Mouse (Mus musculus): Measurements from ENCODE around the gene Pde4d. TPM values are rescaled to one million over a fixed set of nuclear protein-coding genes. Genes with fewer than 3 reads are reported as not detected.

Gene Pde4d
- polyA plus RNA-seq, 1 experiment from 2014 or later: 29.2 TPM

GRCm38 (mm10) chr13:109842982-109843381 is 1393.2 kb downstream of the Pde4d start:
- Histone ChIP-seq H3K4me3 (ENCODE audit: control insufficient read depth in 1 of 2, insufficient read depth in 1 of 2, low read depth in 1 of 2, low read length in 2 of 2) (no peak overlapping the region), H3K9me3 (ENCODE audit: control insufficient read depth, low read length) (no peaks in the 10 kb centered on the region), H3K27ac (replicated peaks in 1 of 2; ENCODE audit: control insufficient read depth in 1 of 2, insufficient read depth in 1 of 2, low read depth in 2 of 2, low read length in 2 of 2) (no peak overlapping the region), H3K27me3 (ENCODE audit: control insufficient read depth, insufficient read depth, low read length) (no peaks in the 10 kb centered on the region), H3K36me3 (ENCODE audit: control insufficient read depth, insufficient read depth, low read length) (peaks cover 11% of the 10 kb centered on the region), H3K4me2 (ENCODE audit: low read length) (no peak overlapping the region), H3K9ac (ENCODE audit: low read length) (no peak overlapping the region), H3K4me1 (ENCODE audit: control insufficient read depth in 2 of 2, insufficient read depth in 2 of 2, low read length in 2 of 2) (no peaks in the 10 kb centered on the region)
- no peak for ATAC-seq (ENCODE audit: insufficient number of reproducible peaks, insufficient read depth, low FRiP score, low read depth)
- 95% methylated on average over 2 of the region's 2 CpGs for WGBS

GRCm38 (mm10) chr13:109844828-109845227 is 1395.1 kb downstream of the Pde4d start:
- ATAC-seq (ENCODE audit: insufficient number of reproducible peaks, insufficient read depth, low FRiP score, low read depth): no peak
- 92% methylated on average over 6 of the region's 6 CpGs for WGBS

GRCm38 (mm10) chr13:109863826-109864225 is 1414.1 kb downstream of the Pde4d start:
- no peaks in the 10 kb centered on the region for H3K9me3 ChIP-seq (ENCODE audit: control insufficient read depth, low read length)
- no peaks in the 10 kb centered on the region for H3K36me3 ChIP-seq (ENCODE audit: control insufficient read depth, insufficient read depth, low read length)
- H3K4me1 ChIP-seq (ENCODE audit: control insufficient read depth in 2 of 2, insufficient read depth in 2 of 2, low read length in 2 of 2): no peaks in the 10 kb centered on the region
- H3K9ac ChIP-seq (ENCODE audit: low read length): no peak overlapping the region
- WGBS: 67% methylated on average over 1 of the region's 1 CpGs
- H3K4me3 ChIP-seq (ENCODE audit: control insufficient read depth in 1 of 2, insufficient read depth in 1 of 2, low read depth in 1 of 2, low read length in 2 of 2): no peak overlapping the region
- no peak for ATAC-seq (ENCODE audit: insufficient number of reproducible peaks, insufficient read depth, low FRiP score, low read depth)
- no peak overlapping the region for H3K27ac ChIP-seq (replicated peaks in 1 of 2; ENCODE audit: control insufficient read depth in 1 of 2, insufficient read depth in 1 of 2, low read depth in 2 of 2, low read length in 2 of 2)
- H3K27me3 ChIP-seq (ENCODE audit: control insufficient read depth, insufficient read depth, low read length): no peaks in the 10 kb centered on the region
- H3K4me2 ChIP-seq (ENCODE audit: low read length): no peak overlapping the region

More at GRCm38 (mm10) chr13:109844828-109845227, 1395.1 kb downstream of the Pde4d start:
- Histone ChIP-seq H3K27ac (replicated peaks in 1 of 2; ENCODE audit: control insufficient read depth in 1 of 2, insufficient read depth in 1 of 2, low read depth in 2 of 2, low read length in 2 of 2) (no peak overlapping the region), H3K9me3 (ENCODE audit: control insufficient read depth, low read length) (no peaks in the 10 kb centered on the region), H3K27me3 (ENCODE audit: control insufficient read depth, insufficient read depth, low read length) (no peaks in the 10 kb centered on the region), H3K36me3 (ENCODE audit: control insufficient read depth, insufficient read depth, low read length) (peaks cover 11% of the 10 kb centered on the region), H3K4me2 (ENCODE audit: low read length) (no peak overlapping the region), H3K9ac (ENCODE audit: low read length) (no peak overlapping the region), H3K4me3 (ENCODE audit: control insufficient read depth in 1 of 2, insufficient read depth in 1 of 2, low read depth in 1 of 2, low read length in 2 of 2) (no peak overlapping the region), H3K4me1 (ENCODE audit: control insufficient read depth in 2 of 2, insufficient read depth in 2 of 2, low read length in 2 of 2) (no peaks in the 10 kb centered on the region)

GRCm38 (mm10) chr13:109864311-109864710 is 1414.6 kb downstream of the Pde4d start:
- H3K36me3 ChIP-seq (ENCODE audit: control insufficient read depth, insufficient read depth, low read length): no peaks in the 10 kb centered on the region
- no peak for ATAC-seq (ENCODE audit: insufficient number of reproducible peaks, insufficient read depth, low FRiP score, low read depth)
- H3K4me1 ChIP-seq (ENCODE audit: control insufficient read depth in 2 of 2, insufficient read depth in 2 of 2, low read length in 2 of 2): no peaks in the 10 kb centered on the region
- 83% methylated on average over 6 of the region's 6 CpGs for WGBS
- H3K27me3 ChIP-seq (ENCODE audit: control insufficient read depth, insufficient read depth, low read length): no peaks in the 10 kb centered on the region
- no peaks in the 10 kb centered on the region for H3K9me3 ChIP-seq (ENCODE audit: control insufficient read depth, low read length)
- H3K27ac ChIP-seq (replicated peaks in 1 of 2; ENCODE audit: control insufficient read depth in 1 of 2, insufficient read depth in 1 of 2, low read depth in 2 of 2, low read length in 2 of 2): no peak overlapping the region
- H3K9ac ChIP-seq (ENCODE audit: low read length): no peak overlapping the region
- H3K4me2 ChIP-seq (ENCODE audit: low read length): no peak overlapping the region
- no peak overlapping the region for H3K4me3 ChIP-seq (ENCODE audit: control insufficient read depth in 1 of 2, insufficient read depth in 1 of 2, low read depth in 1 of 2, low read length in 2 of 2)

- H3K9ac ChIP-seq (ENCODE audit: low read length): no peak overlapping the region
- ATAC-seq (ENCODE audit: insufficient number of reproducible peaks, insufficient read depth, low FRiP score, low read depth): no peak
- 71% methylated on average over 8 of the region's 8 CpGs for WGBS
- peaks cover 0 to 9% of the 10 kb centered on the region in 2 experiments; a peak in 2 of 4 replicates for H3K4me1 ChIP-seq (ENCODE audit: control insufficient read depth in 2 of 2, insufficient read depth in 2 of 2, low read length in 2 of 2)
- no peaks in the 10 kb centered on the region for H3K27me3 ChIP-seq (ENCODE audit: control insufficient read depth, insufficient read depth, low read length)
- no peak overlapping the region for H3K4me3 ChIP-seq (ENCODE audit: control insufficient read depth in 1 of 2, insufficient read depth in 1 of 2, low read depth in 1 of 2, low read length in 2 of 2)
- H3K27ac ChIP-seq (replicated peaks in 1 of 2; ENCODE audit: control insufficient read depth in 1 of 2, insufficient read depth in 1 of 2, low read depth in 2 of 2, low read length in 2 of 2): no peak overlapping the region
- no peak overlapping the region for H3K4me2 ChIP-seq (ENCODE audit: low read length)
- no peaks in the 10 kb centered on the region for H3K9me3 ChIP-seq (ENCODE audit: control insufficient read depth, low read length)
- H3K36me3 ChIP-seq (ENCODE audit: control insufficient read depth, insufficient read depth, low read length): no peaks in the 10 kb centered on the region
These were observed 1430.6 kb downstream of the Pde4d start for GRCm38 (mm10) chr13:109880392-109880791.

- 81% methylated on average over 11 of the region's 11 CpGs for WGBS
- no peak for ATAC-seq (ENCODE audit: insufficient number of reproducible peaks, insufficient read depth, low FRiP score, low read depth)
These were observed 1431.6 kb downstream of the Pde4d start for GRCm38 (mm10) chr13:109881161-109881857.

GRCm38 (mm10) chr13:109883636-109884035 is 1433.9 kb downstream of the Pde4d start:
- Histone ChIP-seq H3K4me3 (ENCODE audit: control insufficient read depth in 1 of 2, insufficient read depth in 1 of 2, low read depth in 1 of 2, low read length in 2 of 2) (no peak overlapping the region), H3K27ac (replicated peaks in 1 of 2; ENCODE audit: control insufficient read depth in 1 of 2, insufficient read depth in 1 of 2, low read depth in 2 of 2, low read length in 2 of 2) (no peak overlapping the region), H3K4me2 (ENCODE audit: low read length) (no peak overlapping the region), H3K36me3 (ENCODE audit: control insufficient read depth, insufficient read depth, low read length) (no peaks in the 10 kb centered on the region), H3K27me3 (ENCODE audit: control insufficient read depth, insufficient read depth, low read length) (no peaks in the 10 kb centered on the region), H3K9ac (ENCODE audit: low read length) (no peak overlapping the region), H3K4me1 (ENCODE audit: control insufficient read depth in 2 of 2, insufficient read depth in 2 of 2, low read length in 2 of 2) (peaks cover 2 to 9% of the 10 kb centered on the region in 2 experiments; a peak in 2 of 4 replicates), H3K9me3 (ENCODE audit: control insufficient read depth, low read length) (no peaks in the 10 kb centered on the region)
- 66% methylated on average over 5 of the region's 5 CpGs for WGBS
- no peak for ATAC-seq (ENCODE audit: insufficient number of reproducible peaks, insufficient read depth, low FRiP score, low read depth)

More at GRCm38 (mm10) chr13:109881161-109881857, 1431.6 kb downstream of the Pde4d start:
- Histone ChIP-seq H3K27ac (replicated peaks in 1 of 2; ENCODE audit: control insufficient read depth in 1 of 2, insufficient read depth in 1 of 2, low read depth in 2 of 2, low read length in 2 of 2) (no peak overlapping the region), H3K9me3 (ENCODE audit: control insufficient read depth, low read length) (no peaks in the 10 kb centered on the region), H3K36me3 (ENCODE audit: control insufficient read depth, insufficient read depth, low read length) (no peaks in the 10 kb centered on the region), H3K4me2 (ENCODE audit: low read length) (no peak overlapping the region), H3K9ac (ENCODE audit: low read length) (no peak overlapping the region), H3K27me3 (ENCODE audit: control insufficient read depth, insufficient read depth, low read length) (no peaks in the 10 kb centered on the region), H3K4me3 (ENCODE audit: control insufficient read depth in 1 of 2, insufficient read depth in 1 of 2, low read depth in 1 of 2, low read length in 2 of 2) (no peak overlapping the region), H3K4me1 (ENCODE audit: control insufficient read depth in 2 of 2, insufficient read depth in 2 of 2, low read length in 2 of 2) (peaks cover 0 to 9% of the 10 kb centered on the region in 2 experiments; a peak in 2 of 4 replicates)

- Histone ChIP-seq H3K4me3 (ENCODE audit: control insufficient read depth in 1 of 2, insufficient read depth in 1 of 2, low read depth in 1 of 2, low read length in 2 of 2) (no peak overlapping the region), H3K4me1 (ENCODE audit: control insufficient read depth in 2 of 2, insufficient read depth in 2 of 2, low read length in 2 of 2) (peaks cover 2 to 9% of the 10 kb centered on the region in 2 experiments; a peak in 2 of 4 replicates), H3K27ac (replicated peaks in 1 of 2; ENCODE audit: control insufficient read depth in 1 of 2, insufficient read depth in 1 of 2, low read depth in 2 of 2, low read length in 2 of 2) (no peak overlapping the region), H3K27me3 (ENCODE audit: control insufficient read depth, insufficient read depth, low read length) (no peaks in the 10 kb centered on the region), H3K9ac (ENCODE audit: low read length) (no peak overlapping the region), H3K36me3 (ENCODE audit: control insufficient read depth, insufficient read depth, low read length) (no peaks in the 10 kb centered on the region), H3K4me2 (ENCODE audit: low read length) (no peak overlapping the region), H3K9me3 (ENCODE audit: control insufficient read depth, low read length) (no peaks in the 10 kb centered on the region)
- WGBS: 84% methylated on average over 7 of the region's 7 CpGs
- ATAC-seq (ENCODE audit: insufficient number of reproducible peaks, insufficient read depth, low FRiP score, low read depth): no peak
These were observed 1435.1 kb downstream of the Pde4d start for GRCm38 (mm10) chr13:109884812-109885211.
